In the genomic region with DNA sequence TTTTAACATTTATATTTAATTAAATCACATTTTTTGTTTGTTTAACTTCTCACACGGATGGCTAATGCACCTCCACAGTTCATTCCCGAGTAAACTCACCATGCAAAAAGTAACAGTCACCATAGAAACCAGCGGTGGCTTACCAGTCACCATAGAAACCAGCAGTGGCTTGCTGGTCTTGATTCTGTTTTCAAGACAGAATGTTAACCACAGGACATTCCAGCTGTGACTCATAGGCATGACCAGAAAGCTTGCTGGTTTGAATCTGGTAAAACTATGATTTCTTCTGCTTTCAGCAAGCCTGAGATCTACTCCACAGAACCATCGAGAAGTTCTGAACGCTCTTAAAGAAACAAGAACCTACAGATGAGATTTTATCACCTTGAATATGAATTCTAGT, we compare ENCODE assay signal across 8 mouse cellular contexts.
DNase-seq lines count a peak whose midpoint lies in the region; ATAC-seq and TF ChIP-seq lines count a peak whose summit lies in the region.

No protein-coding gene starts in this region.

- no peak overlapping the region for H3K27ac ChIP-seq in forebrain, embryonic 13.5 days
- no peak overlapping the region for H3K27ac ChIP-seq in kidney, adult 2 months (ENCODE audit: insufficient read depth, low read depth, low read length)

- intact Hi-C loops in heart, postnatal 10 days (cut with DNase I), result no loop called here
- intact Hi-C loops in left cerebral cortex, postnatal 36 days (cut with DNase I), result no loop called here

- no peak for TF ChIP-seq POLR2A in kidney, adult 2 months (IDR thresholded peaks at IDR 0.05; ENCODE audit: low read depth, low read length)

- no peak overlapping the region for H3K4me3 ChIP-seq in forebrain, embryonic 13.5 days
- no peak overlapping the region for H3K4me3 ChIP-seq in kidney, adult 2 months (ENCODE audit: insufficient read depth, low read depth, low read length)

- no peaks in the 10 kb centered on the region for H3K27me3 ChIP-seq in forebrain, embryonic 13.5 days
- H3K27me3 ChIP-seq in kidney, adult 2 months (replicated peaks; ENCODE audit: control insufficient read depth, insufficient read depth, low read length), result no peaks in the 10 kb centered on the region

- WGBS in forebrain, embryonic 13.5 days, result 29% methylated on average over 5 of the region's 5 CpGs
- WGBS in kidney, adult 2 months, result 41% methylated on average over 5 of the region's 5 CpGs

- no peak for TF ChIP-seq CTCF in kidney, adult 2 months (conservative IDR thresholded peaks at IDR 0.05; ENCODE audit: insufficient read depth, insufficient read length, low read depth, low read length)

- peak; percentile 70 for ATAC-seq in forebrain, embryonic 13.5 days

- H3K9ac ChIP-seq in forebrain, embryonic 13.5 days, result no peak overlapping the region

- no peaks in the 10 kb centered on the region for H3K36me3 ChIP-seq in forebrain, embryonic 13.5 days (ENCODE audit: poor library complexity, severe bottlenecking)
- H3K36me3 ChIP-seq in kidney, adult 2 months (ENCODE audit: control insufficient read depth, insufficient read depth, low read length), result no peaks in the 10 kb centered on the region

- no peak overlapping the region for H3K4me2 ChIP-seq in forebrain, embryonic 13.5 days

- no peaks in the 10 kb centered on the region for H3K9me3 ChIP-seq in forebrain, embryonic 13.5 days (replicated peaks)

- peaks cover 6% of the 10 kb centered on the region; the same call in 1 of the 2 replicates for H3K4me1 ChIP-seq in forebrain, embryonic 13.5 days
- no peaks in the 10 kb centered on the region for H3K4me1 ChIP-seq in kidney, adult 2 months (ENCODE audit: control insufficient read depth, insufficient read depth, low read length)

- DNase-seq in heart, adult 18-20 months, result peak; percentile 60 to 73
- no peak for DNase-seq in heart, postnatal 10 days
- peak; percentile 91 for DNase-seq in Muller cell, postnatal 12 days (ENCODE audit: inconsistent ontology term)
- DNase-seq in lung, postnatal 36 days, result peak; percentile 74
- DNase-seq in layer of hippocampus, adult 9-10 months (ENCODE audit: low spot score), result no peak
- DNase-seq in kidney, adult 2 months, result no peak
- DNase-seq in left cerebral cortex, postnatal 36 days (ENCODE audit: low spot score in 2 of 2), result no peak

Comparison
In these comparisons a context has a peak if more than half of its experiments do, and no peak if none do; other contexts are left out.
1. DNase-seq: peak in heart, adult 18-20 months (2 of 2), Muller cell, postnatal 12 days (single experiment) and lung, postnatal 36 days (single experiment); none in heart, postnatal 10 days (0 of 2), layer of hippocampus, adult 9-10 months (single experiment), kidney, adult 2 months (single experiment) and left cerebral cortex, postnatal 36 days (0 of 2).